Mouse (Mus musculus): ENCODE measurements at regions not wholly inside any gene's neighbourhood (a gene's known extent, or its start where the extent isn't known, plus 50 kb on each side); places are given as distances from the start of the nearest gene placed in this dataset.

DNA sequence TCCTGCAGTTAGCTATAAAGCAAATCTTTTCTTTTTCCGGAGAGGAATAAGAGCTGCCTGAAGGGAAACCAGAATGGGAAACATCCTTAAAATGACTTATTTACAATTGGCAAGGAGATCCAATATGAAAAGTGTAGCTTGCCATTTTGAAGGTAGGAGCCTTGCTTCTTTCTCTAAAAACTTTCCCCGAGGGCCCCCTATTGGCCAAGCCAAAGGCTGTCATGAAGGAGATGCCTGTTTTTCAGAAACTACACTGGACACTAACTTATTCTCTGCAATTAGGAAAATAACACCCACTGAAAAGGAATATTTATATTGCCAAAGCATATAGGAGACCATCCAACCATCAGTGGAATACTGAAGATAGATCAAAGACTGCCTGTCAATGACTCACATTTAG is 312.8 kb upstream of the Thrb start:
- DNase-seq (ENCODE audit: low read depth, low spot score) = peak; percentile 4

DNA sequence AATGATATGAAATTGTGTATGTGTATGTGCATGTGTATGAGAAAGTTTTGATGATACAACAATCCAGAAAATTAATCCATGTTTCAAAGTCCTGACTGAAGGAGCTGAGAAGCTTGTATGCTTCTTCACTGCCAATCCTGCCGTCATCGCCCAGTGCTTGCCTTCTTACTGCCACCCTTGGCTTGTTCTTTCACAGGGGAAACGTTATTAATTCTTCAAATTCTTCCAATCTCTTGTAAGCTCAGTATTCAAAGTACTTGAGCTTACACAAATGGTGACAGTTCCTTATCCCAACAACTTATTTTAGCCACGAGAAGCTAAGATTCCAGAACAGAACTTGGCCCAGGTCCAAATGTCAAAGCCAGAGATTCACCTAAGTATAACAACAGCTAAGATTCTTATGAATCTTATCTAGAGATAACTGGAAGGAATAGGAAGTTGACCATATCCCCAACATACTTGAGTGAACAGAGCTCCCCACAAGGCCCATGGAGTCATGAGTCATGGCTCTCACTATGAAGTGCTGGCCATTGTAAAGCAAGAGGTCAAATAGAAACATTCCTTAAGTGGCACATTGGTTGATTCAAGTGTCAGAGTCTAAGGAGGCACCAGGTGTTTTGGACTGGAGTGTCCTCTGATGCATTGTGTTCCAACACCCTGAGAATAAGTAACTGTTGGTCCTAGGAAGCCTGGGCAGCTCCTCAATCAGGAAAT is 307.6 kb upstream of the Thrb start:
- no peak for DNase-seq (ENCODE audit: low read depth, low spot score)

DNA sequence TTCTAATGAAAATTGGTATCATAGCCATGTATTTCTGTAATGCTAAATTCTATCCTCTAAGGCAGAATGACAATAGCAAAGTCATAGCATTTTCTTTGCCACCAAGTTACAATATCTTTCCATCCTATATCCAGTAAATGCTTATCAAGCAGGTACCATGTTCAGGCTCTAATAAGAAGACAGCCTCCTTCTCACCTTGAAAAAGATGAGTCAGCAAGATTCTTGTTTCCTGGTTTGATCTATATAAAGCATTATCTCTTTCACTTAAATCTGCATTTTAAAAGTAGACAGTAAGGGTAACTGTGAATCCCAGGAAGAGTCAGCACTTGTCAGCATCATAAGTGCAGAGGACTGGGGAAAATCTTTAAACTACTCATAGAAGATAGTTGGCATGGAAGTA is 298.2 kb upstream of the Thrb start:
- DNase-seq (ENCODE audit: low read depth, low spot score) = no peak

DNA sequence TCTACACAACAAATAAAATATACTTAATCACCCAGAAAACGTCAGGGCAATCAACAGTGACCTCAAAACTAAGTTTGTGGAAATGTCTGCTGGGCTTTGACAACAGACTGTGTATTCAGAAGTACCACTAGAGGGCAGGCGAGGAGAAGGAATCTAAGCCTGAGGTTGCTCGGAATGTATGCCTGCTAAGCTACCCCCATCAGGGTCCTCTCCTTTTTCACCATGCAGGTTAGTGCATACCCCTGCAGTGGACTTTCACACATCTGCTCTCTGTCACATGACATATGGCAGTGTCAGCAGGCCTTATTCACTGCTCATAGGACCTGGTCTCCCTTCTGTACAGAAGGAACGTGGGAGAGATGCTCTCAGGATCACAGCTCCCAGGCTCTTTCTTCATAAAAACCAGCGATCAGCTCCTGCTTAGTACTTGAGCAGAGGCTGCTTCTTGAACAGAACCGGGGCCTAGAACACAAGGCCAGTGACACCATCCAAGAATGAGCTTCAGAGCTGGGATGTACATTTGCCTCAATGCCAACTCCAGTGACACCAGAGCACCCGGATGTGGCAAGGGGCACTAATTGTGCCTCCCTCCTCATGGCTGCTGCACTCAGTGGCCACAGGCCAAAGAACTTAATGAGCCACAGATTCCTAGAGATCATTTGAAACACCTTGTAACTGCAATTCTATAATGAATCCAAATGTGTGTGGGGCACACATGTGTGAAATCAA is 257.1 kb upstream of the Thrb start:
- peak; percentile 70 for DNase-seq (ENCODE audit: low read depth, low spot score)

DNA sequence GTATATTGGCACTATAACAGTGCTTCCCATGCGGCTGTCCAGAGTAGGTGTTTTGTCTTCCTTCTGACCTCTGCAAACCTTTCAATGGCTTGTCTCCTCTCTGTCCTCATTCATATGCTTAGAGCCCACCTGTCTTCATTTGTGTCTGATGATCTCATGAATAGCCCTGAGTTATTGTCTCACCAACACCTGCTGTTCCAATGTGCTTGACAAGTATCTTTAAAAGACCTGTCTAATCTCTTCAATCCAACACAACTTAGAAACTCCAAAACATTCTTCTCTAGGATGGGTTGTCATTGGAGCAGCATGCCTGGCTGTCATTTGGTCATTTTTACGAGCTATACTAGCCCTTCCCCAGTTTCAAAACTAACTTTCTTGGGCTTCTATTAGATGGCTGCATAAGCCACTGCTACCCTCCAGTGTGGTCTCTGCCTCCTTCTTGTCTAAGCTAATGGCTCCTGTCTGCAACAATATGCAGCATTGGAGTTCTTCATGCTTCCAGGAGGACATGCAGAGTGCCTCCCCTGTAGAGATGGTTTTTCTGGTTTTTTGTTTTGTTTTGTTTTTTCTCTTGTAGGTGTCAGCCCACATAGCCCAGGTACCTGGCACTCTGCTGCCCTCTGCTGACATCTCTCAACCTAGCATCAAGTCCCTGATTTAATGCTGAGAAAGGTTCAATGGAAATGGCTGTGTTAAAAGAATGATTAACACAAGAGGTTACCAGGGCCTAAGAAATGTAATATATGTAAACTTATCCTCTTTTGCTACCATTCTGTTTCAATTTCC is 254.3 kb upstream of the Thrb start:
- DNase-seq (ENCODE audit: low read depth, low spot score) = peak; percentile 63

DNA sequence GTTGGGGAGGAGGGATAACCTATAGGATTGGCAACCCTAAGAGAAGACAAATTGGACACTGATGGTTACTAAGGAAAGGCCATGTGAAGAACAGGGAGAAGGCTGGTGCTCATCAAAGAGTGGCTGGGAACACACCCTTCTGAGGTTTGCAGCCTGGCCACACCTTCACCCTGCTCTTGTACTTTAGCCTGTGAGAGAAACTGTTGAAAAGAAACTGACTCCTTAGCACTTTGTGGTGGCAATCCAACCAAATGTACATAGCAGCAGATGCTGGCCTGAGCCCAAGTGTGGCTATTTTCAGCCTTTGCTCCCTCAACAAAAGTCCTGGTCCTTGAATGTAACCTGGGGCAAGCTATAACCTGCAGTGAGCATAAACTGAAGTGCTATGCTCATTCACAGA is 253.2 kb upstream of the Thrb start:
- DNase-seq (ENCODE audit: low read depth, low spot score) = no peak

DNA sequence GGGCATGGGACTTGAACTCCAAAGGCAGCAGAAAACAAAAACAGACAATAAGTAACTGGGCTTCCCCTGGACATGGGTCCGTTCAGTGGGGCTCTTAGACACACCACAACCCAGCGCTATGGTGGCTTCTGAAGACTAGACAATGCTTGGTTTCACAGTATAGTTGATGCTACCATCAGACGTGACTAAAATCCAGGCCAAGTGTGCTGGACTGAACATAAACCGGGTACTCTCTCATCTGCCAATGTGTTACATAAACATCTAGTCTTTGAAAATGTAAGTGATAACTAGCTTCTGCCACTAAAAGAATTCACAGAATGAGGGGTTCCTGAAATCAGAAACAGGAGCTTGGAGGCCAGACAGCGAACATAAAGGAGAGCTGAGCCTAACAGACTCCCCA is 251.7 kb upstream of the Thrb start:
- no peak for DNase-seq (ENCODE audit: low read depth, low spot score)

DNA sequence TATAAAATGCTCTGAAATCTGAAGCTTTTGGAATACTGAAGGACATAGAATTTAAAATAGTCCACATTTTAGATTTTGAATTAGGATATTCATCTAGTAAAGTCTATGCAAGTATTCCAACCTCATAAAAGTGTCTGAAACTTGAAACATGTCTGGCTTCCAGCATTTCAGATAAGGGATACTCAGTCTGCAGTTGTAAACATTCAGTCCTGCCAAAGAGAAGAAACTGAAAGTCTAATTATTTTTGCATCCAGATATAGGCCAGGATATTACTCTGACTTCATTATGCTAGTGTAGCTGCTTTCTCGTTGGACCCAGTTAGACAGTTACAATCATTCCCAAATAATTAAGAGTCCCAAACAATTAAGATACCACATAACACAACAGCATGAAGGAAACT is 251.2 kb upstream of the Thrb start:
- DNase-seq (ENCODE audit: low read depth, low spot score) = no peak

DNA sequence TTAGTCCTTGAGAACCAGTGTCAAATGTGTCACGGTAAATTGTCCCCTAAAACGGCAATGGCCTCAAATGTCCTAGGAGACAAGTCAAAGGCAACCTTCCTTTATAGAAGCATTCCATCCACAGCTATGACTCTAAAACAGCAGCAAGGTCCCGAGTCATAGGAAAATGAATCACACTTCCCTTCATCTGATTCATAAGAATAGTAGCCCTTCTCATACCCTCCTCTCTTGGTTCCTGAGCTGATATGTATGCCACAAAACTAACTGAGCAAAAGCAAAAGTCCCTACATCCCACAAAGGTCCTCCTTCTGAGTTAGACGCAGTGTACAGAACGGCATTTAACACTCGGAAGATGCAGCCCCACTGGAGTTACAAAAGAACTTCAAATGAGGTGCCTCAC is 250.6 kb upstream of the Thrb start:
- DNase-seq (ENCODE audit: low read depth, low spot score) = no peak

DNA sequence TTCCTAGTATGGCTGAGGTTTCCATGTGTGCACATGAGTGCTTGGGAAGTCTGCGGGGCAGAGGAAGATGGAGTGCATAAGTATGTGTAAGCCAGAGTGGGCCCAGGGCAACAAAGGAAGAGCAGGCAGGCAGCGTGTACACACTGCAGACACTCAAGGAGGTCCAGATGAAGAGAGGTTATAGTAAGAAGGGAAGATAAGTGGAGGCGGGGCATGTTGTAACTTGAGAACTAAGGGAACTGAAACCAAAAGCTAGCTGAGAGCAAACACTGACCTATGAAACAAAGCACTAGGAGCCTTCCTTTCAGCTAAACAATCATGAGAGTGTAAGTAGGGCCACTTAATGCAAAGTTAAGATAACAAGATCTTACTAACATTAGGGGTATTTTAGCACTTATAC is 249.3 kb upstream of the Thrb start:
- peak; percentile 21 for DNase-seq (ENCODE audit: low read depth, low spot score)

DNA sequence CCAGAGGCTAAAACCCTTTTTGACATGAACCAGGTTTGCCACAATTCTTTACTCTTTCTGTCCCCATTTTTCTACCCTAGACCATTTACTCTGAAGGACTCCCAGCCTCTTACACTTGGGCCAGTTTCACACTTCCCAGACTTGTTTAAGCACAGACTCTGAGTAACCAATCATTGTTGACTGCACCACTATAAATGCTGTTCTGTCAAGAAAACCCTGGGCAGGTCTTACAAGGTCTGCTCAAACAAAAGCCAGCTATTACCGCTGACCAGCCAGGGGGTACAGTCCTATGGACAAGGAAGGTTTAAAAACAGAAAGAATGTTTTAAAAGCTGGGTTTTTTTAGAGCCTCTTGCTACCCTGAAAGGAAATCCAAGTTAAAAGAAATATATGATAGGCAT is 248.8 kb upstream of the Thrb start:
- DNase-seq (ENCODE audit: low read depth, low spot score) = no peak

DNA sequence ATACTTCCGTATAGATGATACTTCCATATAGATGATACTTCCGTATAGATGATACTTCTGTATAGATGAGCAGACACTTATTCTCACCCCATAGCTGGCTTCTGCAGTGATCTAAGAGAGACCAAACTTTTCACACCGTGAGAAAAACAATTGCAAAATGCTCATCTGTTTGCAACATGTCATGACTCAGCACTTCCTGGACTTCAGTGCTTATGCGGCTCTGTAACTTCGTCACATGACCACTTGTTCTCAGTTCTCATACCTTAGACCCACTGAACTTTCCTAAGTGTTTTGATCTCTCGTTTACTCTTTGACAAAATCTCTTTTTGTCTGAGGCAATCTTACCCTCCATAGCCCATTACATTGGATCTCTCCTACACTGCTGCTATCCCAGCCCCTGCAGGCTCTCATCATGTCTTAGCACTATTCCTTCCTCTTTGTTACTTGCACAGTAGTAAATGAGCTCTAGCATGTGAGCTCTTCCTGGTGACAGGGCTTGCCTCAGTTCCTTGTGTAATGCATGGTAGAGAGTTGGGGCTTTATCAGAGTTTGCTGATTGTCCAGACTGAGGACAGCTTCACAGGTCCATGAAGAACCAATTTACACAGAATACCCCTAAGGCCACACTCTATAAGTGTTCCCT is 245.7 kb upstream of the Thrb start:
- peak; percentile 29 for DNase-seq (ENCODE audit: low read depth, low spot score)

DNA sequence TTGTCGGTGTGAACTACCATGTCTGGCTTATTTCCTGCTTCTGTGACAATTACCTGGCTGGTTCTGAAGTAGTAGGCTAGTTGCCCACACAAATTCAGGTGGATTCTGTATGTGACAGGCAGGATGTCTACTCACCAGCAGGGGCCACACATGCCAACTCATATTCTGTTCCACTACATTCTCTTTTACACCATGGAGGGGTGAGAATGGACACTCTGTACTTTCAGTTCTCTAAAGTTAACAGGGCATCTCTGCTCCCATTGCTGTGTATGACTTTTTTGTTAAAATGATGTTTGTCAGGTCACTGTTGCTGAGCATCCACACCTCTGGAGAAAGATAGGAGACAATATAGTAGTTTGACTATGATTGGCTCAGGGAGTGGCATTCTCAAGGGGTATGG is 232.3 kb upstream of the Thrb start:
- no peak for DNase-seq (ENCODE audit: low read depth, low spot score)

DNA sequence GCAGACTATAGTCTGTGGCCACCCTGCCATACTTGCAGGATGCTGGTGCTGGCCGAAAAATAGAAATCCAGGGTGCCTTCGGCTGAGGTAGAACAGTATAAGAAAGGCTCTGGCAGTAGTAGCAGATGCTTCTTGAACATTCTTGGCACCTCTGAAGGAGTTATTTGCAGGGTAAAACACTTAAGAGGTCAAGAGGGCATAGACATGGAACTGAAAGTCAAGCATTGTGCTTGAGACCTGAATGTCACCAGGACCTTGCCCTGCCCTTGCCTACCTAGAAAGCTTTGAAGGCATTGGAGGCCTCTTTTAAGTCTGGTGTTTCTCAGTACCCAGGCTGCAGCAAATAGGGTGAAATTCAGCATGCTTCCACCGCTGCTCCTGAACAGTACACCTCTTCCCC is 230.9 kb upstream of the Thrb start:
- no peak for DNase-seq (ENCODE audit: low read depth, low spot score)

DNA sequence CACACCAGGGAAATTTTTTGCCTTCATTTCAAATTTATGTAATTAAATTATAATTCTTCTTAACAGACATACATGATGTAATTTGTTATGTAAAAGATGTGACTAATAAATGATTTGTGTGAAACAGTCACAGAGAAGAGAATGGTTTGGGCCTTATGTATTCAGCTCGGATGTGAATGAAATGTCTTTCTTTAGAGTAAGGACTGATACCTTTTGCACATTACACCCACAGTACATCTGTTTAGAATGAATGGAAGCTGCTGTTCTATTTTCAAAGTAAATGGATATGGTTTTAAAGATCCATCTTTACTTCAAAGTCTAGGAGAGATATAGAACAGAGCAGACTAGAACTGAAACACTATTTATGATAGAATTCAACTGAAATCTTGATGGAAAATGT is 226.7 kb upstream of the Thrb start:
- no peak for DNase-seq (ENCODE audit: low read depth, low spot score)

DNA sequence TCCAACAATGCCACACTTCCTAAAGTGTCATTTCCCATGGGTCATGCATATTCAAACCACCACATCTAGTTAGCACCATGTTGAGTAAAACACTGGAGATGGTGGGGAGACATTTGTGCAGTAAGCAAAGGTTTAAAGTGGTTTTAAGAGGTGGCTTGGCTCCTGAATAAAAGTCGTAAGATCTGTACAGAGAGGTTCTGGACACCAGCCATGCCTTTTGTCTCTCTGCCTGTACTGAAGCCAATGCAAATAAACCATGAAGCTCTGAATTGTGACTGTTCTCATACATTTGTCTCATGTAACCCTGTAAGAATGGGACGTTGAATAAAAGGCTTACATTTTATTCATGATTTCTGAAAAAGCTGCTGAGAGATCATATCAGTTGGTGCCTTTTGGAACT is 202.1 kb upstream of the Thrb start:
- DNase-seq (ENCODE audit: low read depth, low spot score) = no peak

DNA sequence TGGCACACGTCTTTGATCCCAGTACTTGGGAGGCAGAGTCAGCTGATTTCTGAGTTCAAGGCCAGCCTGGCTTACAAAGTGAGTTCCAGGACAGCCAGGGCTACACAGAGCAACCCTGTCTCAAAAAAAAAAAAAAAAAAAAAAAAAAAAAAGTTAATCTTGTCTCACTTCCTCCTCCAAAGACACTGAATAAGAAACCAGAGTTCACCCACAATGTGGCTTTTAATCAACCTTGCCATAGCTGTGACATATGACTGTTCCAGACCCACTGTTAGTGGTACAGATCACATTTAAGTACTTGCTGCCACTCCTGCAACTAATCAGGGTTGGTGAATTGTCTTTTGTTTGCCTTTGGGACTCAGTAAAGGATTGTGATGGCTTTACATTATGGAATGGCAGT is 181.1 kb upstream of the Thrb start:
- DNase-seq (ENCODE audit: low read depth, low spot score) = no peak

DNA sequence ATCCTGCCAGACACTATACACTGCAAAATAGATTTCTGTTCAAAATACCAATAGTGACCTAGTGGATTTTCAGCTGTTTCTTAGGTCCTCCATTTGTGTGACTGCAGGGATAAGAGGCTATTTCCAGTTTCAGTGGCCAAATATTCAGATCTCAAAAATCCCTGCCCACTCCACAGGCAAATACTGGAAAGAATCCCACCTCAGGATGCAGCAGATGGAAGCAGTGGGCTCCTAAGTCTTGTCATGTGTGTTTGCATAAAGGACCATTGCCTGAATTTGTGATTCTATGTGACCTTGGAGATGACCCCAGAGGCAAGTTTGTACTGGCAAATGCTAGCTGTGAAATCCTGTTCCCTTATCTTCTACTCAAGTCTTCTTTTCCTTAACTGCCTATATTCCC is 175.2 kb upstream of the Thrb start:
- no peak for DNase-seq (ENCODE audit: low read depth, low spot score)

DNA sequence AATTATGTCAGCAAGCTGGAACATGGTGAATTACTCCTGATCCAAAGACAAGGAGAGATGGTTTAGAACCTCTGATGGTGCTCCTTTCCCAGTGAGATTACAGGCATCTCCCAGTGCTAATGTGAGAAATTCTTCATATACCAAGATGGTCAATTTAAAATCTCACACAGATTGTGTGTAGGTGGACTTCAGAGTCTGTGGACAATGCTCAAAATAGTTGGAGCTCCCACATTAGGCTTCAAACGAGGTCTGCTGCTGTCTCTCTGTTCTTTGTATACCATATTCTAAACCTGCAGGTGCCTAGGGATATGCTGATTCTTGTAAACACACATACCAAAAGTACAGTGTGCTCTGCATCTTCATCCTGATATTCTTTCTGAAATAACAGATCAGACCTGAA is 146.3 kb upstream of the Thrb start:
- DNase-seq (ENCODE audit: low read depth, low spot score) = no peak

DNA sequence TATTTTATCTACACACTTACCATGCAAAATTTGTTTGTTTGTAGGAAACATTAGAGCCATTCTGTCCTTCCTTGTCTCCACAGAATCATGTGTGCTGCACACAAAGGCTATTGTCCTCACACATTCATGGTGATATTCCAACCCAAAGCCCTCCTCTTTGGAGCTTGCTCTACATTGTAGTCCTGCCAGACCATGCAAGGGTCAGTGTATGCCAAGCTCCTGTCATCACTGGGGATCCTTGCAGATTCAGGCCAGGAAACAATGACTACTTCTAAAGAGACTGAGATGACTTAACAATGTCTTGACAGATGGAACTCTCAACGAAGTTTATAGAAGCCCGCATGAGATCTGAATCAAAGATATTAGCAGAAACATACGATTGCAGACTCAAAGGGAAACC is 137.4 kb upstream of the Thrb start:
- DNase-seq (ENCODE audit: low read depth, low spot score) = no peak

DNA sequence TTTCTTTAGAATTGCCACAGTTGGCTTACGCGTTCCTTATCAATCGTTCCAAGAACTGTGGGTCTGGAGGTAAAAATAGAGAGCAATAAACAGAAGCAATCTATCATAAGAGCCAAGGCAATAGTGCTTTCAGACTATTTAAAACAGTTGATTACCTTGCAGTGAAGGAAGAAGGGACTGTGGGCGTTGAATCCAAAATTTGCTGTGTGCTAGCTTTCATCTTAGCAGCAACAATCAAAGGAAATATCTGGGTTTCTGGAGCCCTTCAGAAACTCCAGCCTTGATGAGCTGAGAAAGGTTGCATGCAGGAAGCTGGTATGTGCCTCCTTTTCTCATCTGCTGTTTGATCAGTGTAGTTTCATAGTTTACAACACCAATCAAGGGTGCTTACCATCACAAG is 136.1 kb upstream of the Thrb start:
- no peak for DNase-seq (ENCODE audit: low read depth, low spot score)

DNA sequence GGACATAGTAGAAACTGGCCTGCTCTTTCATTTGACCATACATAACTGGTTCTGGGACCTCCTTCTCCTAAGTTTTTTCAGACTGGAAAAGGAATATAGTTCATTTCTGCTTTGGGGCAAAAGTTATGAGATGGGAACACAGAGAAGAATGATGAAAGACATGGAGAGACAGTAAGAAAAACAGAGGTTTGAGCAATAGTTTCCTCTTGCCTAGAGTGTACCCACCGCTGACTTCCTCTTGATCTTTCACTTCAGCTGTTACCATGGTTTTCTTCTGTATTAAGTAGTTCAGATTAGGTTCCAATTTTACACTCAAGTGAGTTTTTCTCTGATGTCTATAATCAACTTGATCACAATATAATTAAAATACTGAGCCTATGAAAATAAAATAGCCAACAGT is 120.7 kb upstream of the Thrb start:
- DNase-seq (ENCODE audit: low read depth, low spot score) = no peak

Data from 3T3-L1 (cell line).